Mouse (Mus musculus) limb, embryonic 11.5 days (tissue): Measurements from ENCODE around the gene Pid1. TPM values are rescaled to one million over a fixed set of nuclear protein-coding genes. Genes with fewer than 3 reads are reported as not detected.
A peak's percentile ranks its signal among the peaks of the same experiment; 100 is the strongest.

Experiments
- ATAC-seq: fragments of 200-750 bp; cut with Nextera tagmentation; 2 replicates; pipeline ENCODE4 v1.8.0; 2017; ENCODE audit warnings: low read depth; ENCODE audit not compliant: insufficient number of reproducible peaks, low FRiP score, low TSS enrichment
- DNase-seq: peaks from one replicate; pipeline ENCODE4 v3.0.0-alpha.2; 2015; ENCODE audit warnings: low spot score
- H3K27ac ChIP-seq: fragments of 300-500 bp; sonication (generic); replicated peaks from 2 replicates; pipeline ENCODE4 v1.5.1; 2014; ENCODE audit warnings: low read depth, mild to moderate bottlenecking, low read length
- H3K27me3 ChIP-seq: fragments of 300-500 bp; sonication (generic); 2 replicates; pipeline ENCODE4 v1.6.1; 2014; ENCODE audit warnings: mild to moderate bottlenecking, low read length, mixed read lengths; ENCODE audit not compliant: control insufficient read depth, insufficient read depth
- H3K36me3 ChIP-seq: fragments of 300-500 bp; sonication (generic); 2 replicates; pipeline ENCODE4 v1.6.1; 2014; ENCODE audit warnings: mild to moderate bottlenecking, low read length, moderate library complexity, mixed read lengths; ENCODE audit not compliant: control insufficient read depth, insufficient read depth
- H3K4me1 ChIP-seq: fragments of 300-500 bp; sonication (generic); 2 replicates; pipeline ENCODE4 v1.6.1; 2014; ENCODE audit warnings: low read length, mixed read lengths; ENCODE audit not compliant: control insufficient read depth, insufficient read depth
- H3K4me2 ChIP-seq: fragments of 300-500 bp; sonication (generic); 2 replicates; pipeline ENCODE4 v1.6.1; 2014; ENCODE audit warnings: low read depth, mild to moderate bottlenecking, moderate library complexity; ENCODE audit not compliant: severe bottlenecking
- H3K4me3 ChIP-seq: fragments of 300-500 bp; sonication (generic); 2 replicates; pipeline ENCODE4 v1.5.1; 2014; ENCODE audit warnings: low read depth, low read length
- H3K9ac ChIP-seq: fragments of 300-500 bp; sonication (generic); 2 replicates; pipeline ENCODE4 v1.6.1; 2014; ENCODE audit warnings: mild to moderate bottlenecking, low read length
- H3K9me3 ChIP-seq: fragments of 300-500 bp; sonication (generic); 2 replicates; pipeline ENCODE4 v1.6.1; 2016; ENCODE audit warnings: low read length; ENCODE audit not compliant: control insufficient read depth
- WGBS: fragments of 180-500 bp; shearing (Covaris S2); extraction: QIAGEN DNeasy Blood & Tissue Kit; methylation state at CpG from one replicate; pipeline ENCODE4 v1.1.7; 2014; 5-methylcytosine and 5-hydroxymethylcytosine counted together
- polyA plus RNA-seq: library from polyadenylated mRNA; unstranded; fragments of >200 nt; fragmentation: Nextera tagmentation; extraction: Ambion mirVana; gene quantifications from 2 replicates; pipeline ENCODE4 v1.2.1, GENCODE M21; 2014

Pid1 gene
- polyA plus RNA-seq, 1 experiment from 2014 or later: 7.6 TPM

GRCm38 (mm10) chr1:84299719-84300118, 64.3 kb downstream of the Pid1 start:
- no peaks in the 10 kb centered on the region for H3K4me1 ChIP-seq
- no peak overlapping the region for H3K9ac ChIP-seq
- H3K4me2 ChIP-seq: no peak overlapping the region
- no peak for DNase-seq
- ATAC-seq: no peak
- no peak overlapping the region for H3K27ac ChIP-seq
- no peaks in the 10 kb centered on the region for H3K36me3 ChIP-seq
- WGBS: 90% methylated on average over 1 of the region's 1 CpGs
- no peaks in the 10 kb centered on the region for H3K9me3 ChIP-seq
- H3K4me3 ChIP-seq: no peak overlapping the region
- no peaks in the 10 kb centered on the region for H3K27me3 ChIP-seq

- 0 out of 2 replicates have a peak, but pooled peaks have one; percentile 19 for ATAC-seq
- Histone ChIP-seq H3K9ac (no peak overlapping the region), H3K27me3 (peaks cover 8% of the 10 kb centered on the region), H3K4me1 (no peaks in the 10 kb centered on the region), H3K4me3 (no peak overlapping the region), H3K9me3 (no peaks in the 10 kb centered on the region), H3K27ac (no peak overlapping the region), H3K4me2 (no peak overlapping the region), H3K36me3 (no peaks in the 10 kb centered on the region)
- peak; percentile 71 for DNase-seq
- WGBS: 45% methylated on average over 6 of the region's 6 CpGs
Measured at GRCm38 (mm10) chr1:84286682-84287111, 77.3 kb downstream of the Pid1 start.

GRCm38 (mm10) chr1:84285620-84286019, 78.4 kb downstream of the Pid1 start:
- WGBS: 84% methylated on average over 7 of the region's 7 CpGs
- ATAC-seq (no peak), DNase-seq (no peak)
- Histone ChIP-seq H3K4me1 (no peaks in the 10 kb centered on the region), H3K9ac (no peak overlapping the region), H3K27ac (no peak overlapping the region), H3K4me3 (no peak overlapping the region), H3K36me3 (no peaks in the 10 kb centered on the region), H3K27me3 (peaks cover 8% of the 10 kb centered on the region), H3K9me3 (no peaks in the 10 kb centered on the region), H3K4me2 (no peak overlapping the region)

- 3% methylated on average over 41 of the region's 53 CpGs for WGBS
- peak overlapping the region; percentile 41 for H3K9ac ChIP-seq
- no peaks in the 10 kb centered on the region for H3K4me1 ChIP-seq
- H3K36me3 ChIP-seq: no peaks in the 10 kb centered on the region
- peaks cover 8% of the 10 kb centered on the region for H3K27me3 ChIP-seq
- no peaks in the 10 kb centered on the region for H3K9me3 ChIP-seq
- ATAC-seq (peak; percentile 78), DNase-seq (peak; percentile 54)
- peak overlapping the region; percentile 44 for H3K4me3 ChIP-seq
- no peak overlapping the region for H3K27ac ChIP-seq
- H3K4me2 ChIP-seq: peak overlapping the region; percentile 69
Measured at GRCm38 (mm10) chr1:84284293-84285068, 79.5 kb downstream of the Pid1 start.

GRCm38 (mm10) chr1:84283119-84283518, 80.9 kb downstream of the Pid1 start:
- H3K36me3 ChIP-seq: no peaks in the 10 kb centered on the region
- DNase-seq: peak; percentile 34
- H3K9ac ChIP-seq: no peak overlapping the region
- no peaks in the 10 kb centered on the region for H3K4me1 ChIP-seq
- H3K9me3 ChIP-seq: no peaks in the 10 kb centered on the region
- no peak overlapping the region for H3K4me2 ChIP-seq
- ATAC-seq: no peak
- peaks cover 8% of the 10 kb centered on the region for H3K27me3 ChIP-seq
- H3K4me3 ChIP-seq: no peak overlapping the region
- 4% methylated on average over 2 of the region's 2 CpGs for WGBS
- H3K27ac ChIP-seq: no peak overlapping the region

GRCm38 (mm10) chr1:84280171-84280570, 83.8 kb downstream of the Pid1 start:
- Histone ChIP-seq H3K36me3 (no peaks in the 10 kb centered on the region), H3K4me2 (no peak overlapping the region), H3K4me1 (no peaks in the 10 kb centered on the region), H3K9me3 (no peaks in the 10 kb centered on the region), H3K4me3 (no peak overlapping the region), H3K27ac (no peak overlapping the region), H3K9ac (no peak overlapping the region), H3K27me3 (peaks cover 2% of the 10 kb centered on the region)
- no peak for DNase-seq
- no peak for ATAC-seq
- WGBS: 95% methylated on average over 3 of the region's 3 CpGs

GRCm38 (mm10) chr1:84278359-84279255, 85.4 kb downstream of the Pid1 start:
- no peaks in the 10 kb centered on the region for H3K27me3 ChIP-seq
- no peak overlapping the region for H3K27ac ChIP-seq
- DNase-seq (no peak), ATAC-seq (no peak)
- H3K9ac ChIP-seq: no peak overlapping the region
- H3K4me3 ChIP-seq: no peak overlapping the region
- no peaks in the 10 kb centered on the region for H3K36me3 ChIP-seq
- 81% methylated on average over 7 of the region's 7 CpGs for WGBS
- H3K4me1 ChIP-seq: no peaks in the 10 kb centered on the region
- H3K4me2 ChIP-seq: no peak overlapping the region
- no peaks in the 10 kb centered on the region for H3K9me3 ChIP-seq

- H3K36me3 ChIP-seq: no peaks in the 10 kb centered on the region
- H3K4me3 ChIP-seq: no peak overlapping the region
- H3K27ac ChIP-seq: no peak overlapping the region
- H3K9ac ChIP-seq: no peak overlapping the region
- no peaks in the 10 kb centered on the region for H3K4me1 ChIP-seq
- 88% methylated on average over 4 of the region's 4 CpGs for WGBS
- no peak for ATAC-seq
- DNase-seq: no peak
- no peaks in the 10 kb centered on the region for H3K9me3 ChIP-seq
- H3K27me3 ChIP-seq: no peaks in the 10 kb centered on the region
- H3K4me2 ChIP-seq: no peak overlapping the region
Measured at GRCm38 (mm10) chr1:84272951-84273350, 91.0 kb downstream of the Pid1 start.
